Mouse (Mus musculus) T-helper 17 cell (primary cell): ENCODE measurements around the gene Myf5.

ENCODE experiments used
- in situ Hi-C, 2 experiments: fragments of 300-600 bp; cut with MboI, MseI; formaldehyde crosslinking; loops; 1 replicate in 1 of 2; 2 replicates in 1 of 2; pipeline ENCODE4 v1.15.1; 2025; ENCODE audit warnings: high pct_unique_total_duplicates in 2 of 2

Myf5 gene

GRCm38 (mm10) chr10:107485870-107486269, at the start of gene Myf5:
Gene Myf5 (minus strand): TSS chr10:107486134.
- in situ Hi-C loops = no loop called here

GRCm38 (mm10) chr10:107528758-107529157, 42.8 kb upstream of the Myf5 start:
- in situ Hi-C loops = loop anchor here in 1 of 2 experiments (25.0 kb wide), 1 partner anchor 1291 kb away; no protein-coding TSS in a partner anchor

- in situ Hi-C loops = loop anchor here in 1 of 2 experiments (10.0 kb wide), 1 partner anchor 1596 kb away; no protein-coding TSS in a partner anchor
Measured at GRCm38 (mm10) chr10:107519216-107519615, 33.3 kb upstream of the Myf5 start.

GRCm38 (mm10) chr10:107516641-107517040, 30.7 kb upstream of the Myf5 start:
- in situ Hi-C loops = loop anchor here in 1 of 2 experiments (10.0 kb wide), 1 partner anchor 1598 kb away; no protein-coding TSS in a partner anchor

GRCm38 (mm10) chr10:107514735-107515134, 28.8 kb upstream of the Myf5 start:
- in situ Hi-C loops = loop anchor here in 1 of 2 experiments (10.0 kb wide), 1 partner anchor 1600 kb away; no protein-coding TSS in a partner anchor

GRCm38 (mm10) chr10:107506397-107506796, 20.5 kb upstream of the Myf5 start:
- in situ Hi-C loops = loop anchor here in 1 of 2 experiments (10.0 kb wide), 1 partner anchor 552 kb away; no protein-coding TSS in a partner anchor

- in situ Hi-C loops = loop anchor here in 1 of 2 experiments (10.0 kb wide), 1 partner anchor 549 kb away; no protein-coding TSS in a partner anchor
Measured at GRCm38 (mm10) chr10:107503430-107503829, 17.5 kb upstream of the Myf5 start.

- in situ Hi-C loops = loop anchor here in 1 of 2 experiments (10.0 kb wide), 1 partner anchor 547 kb away; no protein-coding TSS in a partner anchor
Measured at GRCm38 (mm10) chr10:107502193-107502592, 16.3 kb upstream of the Myf5 start.

- in situ Hi-C loops = loop anchor here in 1 of 2 experiments (10.0 kb wide), 1 partner anchor 545 kb away; no protein-coding TSS in a partner anchor
Measured at GRCm38 (mm10) chr10:107499656-107500055, 13.7 kb upstream of the Myf5 start.

- in situ Hi-C loops = no loop called here
Measured at GRCm38 (mm10) chr10:107496402-107496801, 10.5 kb upstream of the Myf5 start.

GRCm38 (mm10) chr10:107494568-107494967, 8.6 kb upstream of the Myf5 start, which contains the start of gene Myf6:
Gene Myf6 (minus strand): TSS chr10:107494737.
- in situ Hi-C loops = no loop called here

- in situ Hi-C loops = no loop called here
Measured at GRCm38 (mm10) chr10:107493580-107494474, 7.9 kb upstream of the Myf5 start.

GRCm38 (mm10) chr10:107492867-107493579, 7.1 kb upstream of the Myf5 start:
- in situ Hi-C loops = no loop called here

GRCm38 (mm10) chr10:107488654-107489315, 2.9 kb upstream of the Myf5 start:
- in situ Hi-C loops = no loop called here

- in situ Hi-C loops = no loop called here
Measured at GRCm38 (mm10) chr10:107486770-107487169, 836 bp upstream of the Myf5 start.

GRCm38 (mm10) chr10:107484050-107484449, 1.9 kb downstream of the Myf5 start:
- in situ Hi-C loops = no loop called here

- in situ Hi-C loops = no loop called here
Measured at GRCm38 (mm10) chr10:107473497-107473896, 12.4 kb downstream of the Myf5 start.

GRCm38 (mm10) chr10:107471712-107472111, 14.2 kb downstream of the Myf5 start:
- in situ Hi-C loops = no loop called here

GRCm38 (mm10) chr10:107467819-107468218, 18.1 kb downstream of the Myf5 start:
- in situ Hi-C loops = no loop called here

- in situ Hi-C loops = no loop called here
Measured at GRCm38 (mm10) chr10:107449496-107450330, 36.2 kb downstream of the Myf5 start.
